Mouse (Mus musculus) heart, postnatal 25 days (tissue): ENCODE measurements around the gene Tec. TPM values are rescaled to one million over a fixed set of nuclear protein-coding genes. Genes with fewer than 3 reads are reported as not detected.

Experiments
- DNase-seq: peaks from one replicate; pipeline ENCODE4 v3.0.0; 2022; ENCODE audit warnings: low spot score
- intact Hi-C: fragments of 180-260 bp; cut with DNase I; formaldehyde crosslinking; loops from one replicate; pipeline ENCODE4 v1.15.1; 2025
- total RNA-seq, 2 experiments: library from RNA; stranded (reverse); gene quantifications; 2 replicates each; pipeline ENCODE4 v1.2.3; 2021

Gene Tec
- total RNA-seq, 2 experiments from 2014 or later, result 13.9 to 15.8 TPM

DNA sequence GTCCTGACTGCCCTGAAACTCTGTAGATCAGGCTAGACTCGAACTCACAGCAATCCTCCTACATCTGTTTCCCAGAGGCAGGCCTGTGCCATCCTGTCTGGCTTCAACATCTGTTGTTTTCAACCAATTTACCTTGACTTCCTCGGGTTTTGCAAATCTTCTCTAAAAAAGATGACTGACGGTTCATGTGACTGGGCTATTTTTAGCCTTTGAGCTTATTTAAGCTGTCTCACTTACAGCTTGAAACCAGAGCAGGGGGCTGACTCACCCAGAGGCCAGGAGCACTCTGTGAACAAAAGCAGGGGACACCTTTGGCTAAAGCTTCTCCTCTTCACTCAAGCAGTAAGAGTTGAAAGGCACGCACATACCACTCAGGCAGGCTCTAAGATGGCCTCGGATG lies 65.4 kb downstream of the Tec start:
- no peak for DNase-seq
- intact Hi-C loops, result no loop called here

- intact Hi-C loops, result no loop called here
Observed at GRCm38 (mm10) chr5:72798563-72798962, 69.7 kb downstream of the Tec start.

DNA sequence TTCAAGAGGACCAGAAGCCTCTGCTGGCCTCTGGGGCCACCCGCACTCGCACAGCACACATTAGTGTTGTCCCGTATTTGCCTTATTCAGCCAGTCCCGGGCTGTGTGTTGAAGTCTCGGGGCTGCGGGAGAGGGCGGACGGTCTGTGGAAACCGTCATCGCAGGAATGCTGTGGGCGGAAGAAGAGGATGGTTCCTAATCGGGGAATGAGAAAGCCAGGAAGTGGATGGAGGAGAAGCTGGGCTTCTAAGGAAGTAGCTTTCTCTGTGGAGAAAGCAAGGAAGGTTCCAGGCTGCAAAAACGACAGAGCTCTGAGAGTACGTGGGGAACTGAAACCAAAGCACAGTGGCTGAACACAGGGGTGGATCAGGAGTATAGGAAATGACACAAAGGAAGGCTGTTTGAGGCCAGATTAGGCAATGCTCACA lies 72.1 kb downstream of the Tec start:
- DNase-seq, result peak; percentile 13
- intact Hi-C loops, result no loop called here

More at GRCm38 (mm10) chr5:72798563-72798962, 69.7 kb downstream of the Tec start:
- DNase-seq, result no peak

DNA sequence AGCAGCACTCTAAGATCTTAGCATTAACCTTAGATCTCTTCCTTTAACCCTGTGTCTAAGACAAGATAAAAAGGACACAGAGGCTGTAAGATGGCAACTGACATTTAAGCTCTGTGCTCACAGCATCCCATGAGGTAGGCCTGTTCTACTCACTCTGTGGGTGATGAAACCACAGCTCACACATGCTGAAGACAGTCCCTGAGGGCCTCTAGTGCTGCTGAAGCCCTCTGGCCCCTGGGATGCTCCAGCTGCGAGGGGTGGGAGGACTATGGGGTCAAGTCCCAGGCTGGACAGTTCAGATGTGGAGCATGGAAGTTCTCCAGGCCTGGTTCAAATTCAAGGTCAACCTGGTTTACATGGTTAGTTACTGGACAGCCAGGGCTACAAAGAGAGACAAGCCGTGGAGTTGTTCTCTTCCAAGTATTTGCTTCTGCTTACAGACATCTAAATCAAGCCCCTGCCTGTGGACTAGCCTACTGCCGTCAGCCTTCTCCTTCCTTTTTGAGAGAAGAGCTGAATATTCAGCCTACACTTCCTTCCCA lies 74.9 kb downstream of the Tec start:
- intact Hi-C loops, result no loop called here
- DNase-seq, result no peak

GRCm38 (mm10) chr5:72791789-72792188 lies 76.5 kb downstream of the Tec start:
- intact Hi-C loops, result no loop called here
- DNase-seq, result no peak

DNA sequence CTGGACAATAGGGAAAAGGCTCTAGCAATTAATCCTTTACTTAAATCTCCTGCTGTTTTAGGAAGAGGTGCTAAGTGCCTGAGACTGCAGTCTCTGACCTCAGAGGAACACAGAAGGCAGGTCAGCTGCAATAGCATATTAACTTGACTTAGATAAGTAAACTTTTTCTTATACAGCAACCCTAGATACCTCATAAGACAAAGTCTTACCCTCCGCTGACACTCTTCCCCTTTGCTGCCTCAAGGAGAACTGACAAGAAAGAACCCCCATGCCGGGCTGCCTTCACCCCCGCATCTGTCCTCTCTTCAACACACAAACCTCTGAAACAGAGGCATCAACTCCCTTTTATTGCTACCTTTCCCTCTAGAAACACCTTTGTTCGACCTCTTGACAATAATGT lies 76.9 kb downstream of the Tec start:
- intact Hi-C loops, result no loop called here
- DNase-seq, result no peak

DNA sequence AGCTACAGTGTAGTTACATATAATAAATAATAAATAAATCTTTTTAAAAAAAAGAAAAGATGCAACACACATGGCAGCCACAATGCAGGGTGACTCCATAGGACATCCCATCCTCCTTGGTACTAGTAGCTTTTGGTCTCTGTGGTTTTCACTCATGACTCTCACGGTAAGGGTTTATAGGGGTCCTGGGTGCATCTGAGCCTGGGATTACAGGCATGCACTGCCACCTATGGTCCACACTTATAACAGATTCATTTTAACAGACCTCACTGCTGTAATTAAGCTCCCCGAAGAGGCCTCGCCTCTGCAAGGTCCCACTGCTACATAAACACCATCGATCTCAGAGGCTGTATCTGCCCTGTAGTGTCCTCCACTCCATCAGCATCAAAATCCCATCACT lies 82.8 kb downstream of the Tec start:
- intact Hi-C loops, result loop anchor here (10.0 kb wide), 1 partner anchor 179 kb away; no protein-coding TSS in a partner anchor
- DNase-seq, result no peak

DNA sequence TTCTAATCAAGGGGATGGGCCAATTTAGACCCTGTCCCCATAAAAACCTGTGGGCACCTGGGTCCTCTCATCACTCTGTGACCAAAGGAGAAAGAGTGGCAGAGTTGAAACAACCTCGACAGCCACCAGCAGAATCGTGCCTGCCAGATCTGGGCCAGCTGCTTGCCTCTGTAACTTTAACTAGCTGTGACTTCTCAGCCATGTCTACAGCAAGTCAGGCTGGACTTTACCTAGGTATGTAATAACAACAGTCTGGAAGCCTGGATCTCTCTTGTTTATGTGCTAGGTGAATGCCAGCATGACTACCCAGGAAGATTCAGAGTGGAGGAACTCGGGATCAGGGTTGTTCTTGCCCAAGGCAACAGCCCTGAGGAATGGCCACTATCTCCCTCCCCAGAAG lies 83.6 kb downstream of the Tec start:
- intact Hi-C loops, result loop anchor here (10.0 kb wide), 1 partner anchor 180 kb away; no protein-coding TSS in a partner anchor
- DNase-seq, result no peak

DNA sequence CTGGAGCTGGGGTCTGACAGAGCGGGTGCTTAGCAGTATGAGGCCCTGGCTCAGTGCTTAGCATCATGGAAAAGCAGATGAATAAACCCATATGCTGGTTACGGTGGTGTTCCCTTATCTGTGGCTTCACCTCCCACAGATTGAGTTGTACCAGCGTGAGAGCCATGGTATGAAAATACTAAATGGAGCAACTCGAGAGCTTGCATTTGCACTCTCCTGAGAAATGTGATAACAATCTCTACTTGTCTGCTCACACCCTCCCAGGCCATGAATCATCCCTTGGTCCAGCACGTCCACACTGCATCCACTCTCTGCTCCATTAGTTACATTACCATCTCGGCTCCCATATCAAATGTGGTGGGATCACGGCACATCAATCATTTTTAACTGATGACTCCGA lies 84.3 kb downstream of the Tec start:
- no peak for DNase-seq
- intact Hi-C loops, result loop anchor here (10.0 kb wide), 1 partner anchor 181 kb away; no protein-coding TSS in a partner anchor

DNA sequence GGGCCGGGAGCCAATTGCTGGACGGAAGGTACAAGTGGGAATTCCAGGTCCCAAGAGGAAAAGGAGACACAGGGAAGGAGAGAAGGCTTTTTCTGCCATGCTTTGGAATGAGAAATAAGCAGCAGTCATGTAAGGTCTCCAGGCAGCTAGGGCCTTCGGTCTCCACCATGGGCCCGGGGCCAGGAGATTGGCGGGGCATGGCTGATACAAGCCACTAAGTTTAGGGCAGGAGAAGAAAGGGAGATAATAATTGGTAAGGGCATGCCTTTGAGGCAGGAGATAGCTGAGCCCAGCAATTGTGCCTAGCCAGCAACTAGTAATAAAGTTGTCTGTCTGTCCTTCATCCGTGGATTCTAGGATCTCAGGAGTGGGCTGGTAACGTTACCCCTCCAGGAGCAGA lies 85.2 kb downstream of the Tec start:
- no peak for DNase-seq
- intact Hi-C loops, result loop anchor here (10.0 kb wide), 1 partner anchor 182 kb away; no protein-coding TSS in a partner anchor

- DNase-seq, result no peak
- intact Hi-C loops, result loop anchor here (10.0 kb wide), 1 partner anchor 183 kb away; no protein-coding TSS in a partner anchor
Observed at GRCm38 (mm10) chr5:72781776-72782175, 86.5 kb downstream of the Tec start.

DNA sequence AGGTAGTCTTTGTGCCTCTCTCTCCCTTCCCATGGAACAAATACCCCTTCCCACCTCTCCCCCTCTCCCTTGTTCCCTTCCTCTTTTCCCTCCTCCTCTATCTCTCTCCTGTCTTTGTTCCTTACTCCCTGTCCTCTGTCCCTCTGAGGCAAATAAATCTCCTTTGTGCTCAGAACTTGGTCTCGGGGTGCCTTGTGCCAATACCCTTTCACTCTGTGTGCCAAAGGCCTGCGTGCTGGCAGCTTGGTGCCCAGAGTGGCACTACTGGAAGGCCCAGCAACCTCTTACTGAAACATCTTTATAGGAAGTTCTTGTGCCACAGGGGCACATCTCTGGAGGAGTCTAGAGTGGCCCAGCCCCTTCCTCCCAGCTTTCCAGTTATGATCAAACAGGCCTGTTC lies 91.7 kb downstream of the Tec start:
- intact Hi-C loops, result no loop called here
- DNase-seq, result no peak

- intact Hi-C loops, result no loop called here
- no peak for DNase-seq
Observed at GRCm38 (mm10) chr5:72776127-72776526, 92.2 kb downstream of the Tec start.

- intact Hi-C loops, result no loop called here
- no peak for DNase-seq
Observed at GRCm38 (mm10) chr5:72769841-72770240, 98.4 kb downstream of the Tec start.

GRCm38 (mm10) chr5:72763546-72763945 lies 104.7 kb downstream of the Tec start:
- no peak for DNase-seq
- intact Hi-C loops, result no loop called here

DNA sequence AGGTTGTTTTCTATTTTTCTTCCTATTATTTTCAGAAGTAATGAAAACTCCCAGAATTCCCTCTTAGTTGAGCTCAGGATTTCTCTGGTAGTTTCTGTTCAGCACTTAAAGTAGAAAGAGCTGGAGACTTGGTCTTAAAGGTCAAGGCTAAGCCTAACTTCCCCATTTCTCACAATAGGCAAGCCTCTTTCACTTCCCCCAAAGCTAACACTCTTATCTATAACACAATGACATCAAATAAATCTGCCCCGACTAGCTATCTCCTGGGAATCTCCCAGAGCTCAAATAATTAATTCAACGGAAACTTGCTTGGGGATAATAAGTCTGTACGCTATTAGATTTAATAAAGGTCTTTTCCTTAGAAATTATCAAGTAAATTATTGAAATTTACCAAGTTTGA lies 105.3 kb downstream of the Tec start:
- intact Hi-C loops, result no loop called here

DNA sequence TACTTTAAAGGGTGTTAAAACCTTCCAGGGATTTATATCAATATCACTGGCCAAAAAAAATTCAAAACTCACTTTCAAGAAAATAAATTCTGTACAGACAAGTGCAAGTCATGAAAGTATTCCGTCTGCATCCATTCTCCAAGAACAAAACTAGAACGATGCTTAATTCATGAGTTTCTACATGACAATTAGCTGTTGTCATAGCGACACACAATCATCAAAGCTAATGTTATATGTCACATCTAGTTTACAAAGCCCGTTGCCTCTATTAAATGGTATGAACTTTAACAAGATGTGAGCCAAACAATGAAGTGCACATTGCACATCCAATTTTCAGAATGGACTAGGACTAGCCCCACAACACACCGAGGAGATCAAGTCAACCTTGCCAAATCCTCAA lies 106.5 kb downstream of the Tec start:
- DNase-seq, result no peak
- intact Hi-C loops, result no loop called here

More for the DNA sequence above, 105.3 kb downstream of the Tec start:
- DNase-seq, result no peak

DNA sequence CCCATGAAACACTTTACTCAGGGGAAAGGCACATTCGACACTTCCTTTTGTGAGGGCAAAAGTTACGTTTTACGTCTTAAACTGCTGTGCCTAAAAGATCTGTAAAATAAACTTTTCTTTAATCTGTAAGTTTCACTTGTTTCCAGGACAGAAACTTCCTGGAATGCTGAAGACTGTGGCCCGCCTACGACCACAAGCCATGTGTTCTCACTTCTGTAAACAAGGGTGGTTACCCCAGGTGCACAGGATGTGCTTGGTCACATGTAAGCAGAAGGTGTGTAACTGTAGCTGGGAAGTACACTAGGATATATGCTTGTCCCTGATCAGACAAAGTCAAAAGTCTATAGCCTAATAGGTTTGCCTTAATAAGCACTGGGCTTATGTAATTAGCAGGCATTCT lies 107.0 kb downstream of the Tec start:
- no peak for DNase-seq
- intact Hi-C loops, result no loop called here

GRCm38 (mm10) chr5:72758925-72759924 lies 109.1 kb downstream of the Tec start:
- no peak for DNase-seq
- intact Hi-C loops, result loop anchor here (5.0 kb wide), 2 partner anchors 92 to 198 kb away; no protein-coding TSS in a partner anchor

- intact Hi-C loops, result loop anchor here (5.0 kb wide), 2 partner anchors 90 to 200 kb away; no protein-coding TSS in a partner anchor
- no peak for DNase-seq
Observed at GRCm38 (mm10) chr5:72757155-72757773, 111.0 kb downstream of the Tec start.
